Mouse (Mus musculus) liver, embryonic 15.5 days (tissue): ENCODE measurements around the gene Dagla. TPM values are rescaled to one million over a fixed set of nuclear protein-coding genes. Genes with fewer than 3 reads are reported as not detected.

Experiments
- ATAC-seq: fragments of 200-750 bp; cut with Nextera tagmentation; 2 replicates; pipeline ENCODE4 v1.8.0; 2017; ENCODE audit warnings: moderate number of reproducible peaks, mild to moderate bottlenecking, moderate library complexity; ENCODE audit not compliant: insufficient read depth
- H3K27ac ChIP-seq: fragments of 300-500 bp; sonication (generic); replicated peaks from 2 replicates; pipeline ENCODE4 v1.5.1; 2015; ENCODE audit warnings: mild to moderate bottlenecking, inconsistent platforms
- H3K27me3 ChIP-seq: fragments of 300-500 bp; sonication (generic); 2 replicates; pipeline ENCODE4 v1.6.1; 2015; ENCODE audit warnings: mild to moderate bottlenecking, inconsistent platforms
- H3K36me3 ChIP-seq: fragments of 300-500 bp; sonication (generic); replicated peaks from 2 replicates; pipeline ENCODE4 v1.6.1; 2015; ENCODE audit warnings: moderate library complexity, mild to moderate bottlenecking, inconsistent platforms
- H3K4me1 ChIP-seq: fragments of 300-500 bp; sonication (generic); replicated peaks from 2 replicates; pipeline ENCODE4 v1.6.1; 2015; ENCODE audit warnings: inconsistent platforms
- H3K4me2 ChIP-seq: fragments of 300-500 bp; sonication (generic); 2 replicates; pipeline ENCODE4 v1.6.1; 2015; ENCODE audit warnings: moderate library complexity, mild to moderate bottlenecking, inconsistent platforms
- H3K4me3 ChIP-seq: fragments of 300-500 bp; sonication (generic); replicated peaks from 2 replicates; pipeline ENCODE4 v1.5.1; 2015; ENCODE audit warnings: mild to moderate bottlenecking, inconsistent platforms
- H3K9ac ChIP-seq: fragments of 300-500 bp; sonication (generic); 2 replicates; pipeline ENCODE4 v1.6.1; 2015; ENCODE audit warnings: moderate library complexity, mild to moderate bottlenecking, inconsistent platforms
- H3K9me3 ChIP-seq: fragments of 300-500 bp; sonication (generic); replicated peaks from 2 replicates; pipeline ENCODE4 v1.6.1; 2016; ENCODE audit warnings: inconsistent platforms
- WGBS: fragments of 180-500 bp; shearing (Covaris S2); methylation state at CpG from one replicate; pipeline ENCODE4 v1.1.7; 2015; ENCODE audit warnings: mixed read lengths; ENCODE audit not compliant: insufficient replicate concordance; 5-methylcytosine and 5-hydroxymethylcytosine counted together
- polyA plus RNA-seq: library from polyadenylated mRNA; unstranded; fragments of >200 nt; fragmentation: Nextera tagmentation; extraction: Ambion mirVana; gene quantifications from 2 replicates; pipeline ENCODE4 v1.2.1, GENCODE M21; 2015

Dagla gene
- polyA plus RNA-seq, 1 experiment from 2014 or later, result 0.22 TPM

DNA sequence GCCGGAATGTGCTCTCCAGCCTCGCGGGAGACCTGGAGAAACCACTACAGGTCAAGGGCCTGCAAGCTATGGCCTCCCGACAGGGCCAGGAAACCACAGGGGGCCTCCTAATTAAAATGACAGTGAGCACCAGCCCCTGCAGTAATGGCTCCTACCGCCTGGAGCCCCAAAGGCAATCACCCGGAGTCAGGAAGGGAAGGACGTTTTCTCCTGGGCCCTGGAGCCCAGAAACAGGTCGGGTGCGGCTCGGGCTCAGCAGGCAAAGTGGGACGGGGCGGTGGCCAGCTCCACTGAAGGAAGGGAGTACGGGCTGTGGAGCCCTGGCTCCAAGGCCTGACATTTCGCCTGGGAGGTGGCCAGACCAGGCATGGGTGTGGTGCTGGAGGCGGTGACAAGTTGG, 37.6 kb downstream of the Dagla start:
- Histone ChIP-seq H3K4me2 (no peak overlapping the region), H3K36me3 (no peaks in the 10 kb centered on the region), H3K4me3 (no peak overlapping the region), H3K27me3 (peaks cover 10% of the 10 kb centered on the region; the same call in 1 of the 2 replicates), H3K27ac (no peak overlapping the region; the same call in 1 of the 2 replicates), H3K4me1 (peaks cover 11% of the 10 kb centered on the region), H3K9me3 (no peaks in the 10 kb centered on the region), H3K9ac (no peak overlapping the region)
- 19% methylated on average over 15 of the region's 15 CpGs for WGBS
- ATAC-seq, result no peak

DNA sequence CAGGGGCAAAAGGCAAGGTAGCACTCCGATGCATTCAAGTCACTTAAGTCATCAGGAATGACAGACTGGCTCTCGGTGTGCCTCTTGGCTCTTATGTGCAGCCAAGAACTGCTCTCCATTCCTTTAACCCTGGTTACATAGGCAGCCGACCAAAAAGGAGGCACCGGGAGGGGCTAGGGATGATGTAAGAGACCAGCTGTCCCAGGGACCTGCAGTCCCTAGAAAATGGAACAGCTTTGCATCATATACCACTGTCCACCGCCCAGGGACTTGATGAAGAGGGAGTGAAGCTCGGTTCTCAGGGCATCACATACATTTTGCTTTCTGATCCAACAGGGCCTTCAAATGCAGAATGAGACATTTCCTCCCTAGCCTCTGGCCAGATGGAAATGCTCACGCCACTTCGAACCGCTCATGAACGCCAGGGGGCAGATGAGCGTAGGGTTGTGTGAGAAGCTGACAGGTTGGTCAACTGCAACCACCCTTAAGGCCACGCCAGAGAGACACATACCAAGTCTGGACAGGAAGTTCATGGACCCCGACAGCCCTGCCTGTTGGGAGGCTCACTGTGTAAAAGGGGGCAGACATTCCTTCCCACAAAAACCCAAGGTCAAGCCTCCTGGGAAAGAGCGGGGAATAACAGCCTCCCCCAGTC, 38.4 kb downstream of the Dagla start:
- no peak overlapping the region for H3K9ac ChIP-seq
- peaks cover 11% of the 10 kb centered on the region for H3K4me1 ChIP-seq
- no peak overlapping the region for H3K27ac ChIP-seq
- no peak overlapping the region for H3K4me3 ChIP-seq
- no peaks in the 10 kb centered on the region for H3K9me3 ChIP-seq
- 19% methylated on average over 14 of the region's 14 CpGs for WGBS
- peak; percentile 53 for ATAC-seq
- H3K27me3 ChIP-seq, result peaks cover 10% of the 10 kb centered on the region; the same call in 1 of the 2 replicates
- H3K36me3 ChIP-seq, result no peaks in the 10 kb centered on the region
- H3K4me2 ChIP-seq, result no peak overlapping the region

DNA sequence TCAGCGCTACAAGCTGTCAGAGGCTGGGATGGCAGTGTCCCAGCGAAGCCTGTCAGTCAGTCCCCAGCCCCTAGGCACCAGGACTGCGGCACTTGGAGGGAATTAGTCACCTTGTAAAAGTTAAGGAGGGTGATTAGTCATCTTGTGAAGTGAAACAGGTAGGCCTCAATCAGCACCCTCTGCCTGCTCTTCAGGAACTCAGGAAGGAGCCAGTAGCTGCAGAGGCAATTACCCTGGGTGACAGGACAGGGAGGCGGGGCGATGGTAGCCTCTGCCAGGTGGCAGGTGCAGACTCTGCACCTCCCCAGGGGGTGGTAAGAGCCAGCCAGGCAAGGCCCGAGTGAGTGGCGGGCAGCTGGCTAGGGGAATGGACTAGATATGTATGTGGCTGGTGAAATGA, 43.3 kb downstream of the Dagla start:
- peaks cover 10% of the 10 kb centered on the region; the same call in 1 of the 2 replicates for H3K27me3 ChIP-seq
- 49% methylated on average over 7 of the region's 7 CpGs for WGBS
- no peak overlapping the region for H3K4me2 ChIP-seq
- no peak for ATAC-seq
- no peak overlapping the region for H3K9ac ChIP-seq
- no peaks in the 10 kb centered on the region for H3K9me3 ChIP-seq
- H3K27ac ChIP-seq, result no peak overlapping the region
- no peaks in the 10 kb centered on the region for H3K36me3 ChIP-seq
- H3K4me1 ChIP-seq, result no peaks in the 10 kb centered on the region
- H3K4me3 ChIP-seq, result no peak overlapping the region

GRCm38 (mm10) chr19:10258279-10259011, 46.2 kb downstream of the Dagla start:
- ATAC-seq, result peak; percentile 31; the same call in 1 of the 2 replicates
- Histone ChIP-seq H3K4me1 (no peaks in the 10 kb centered on the region), H3K9me3 (no peaks in the 10 kb centered on the region), H3K27ac (no peak overlapping the region), H3K4me2 (no peak overlapping the region), H3K9ac (no peak overlapping the region), H3K36me3 (no peaks in the 10 kb centered on the region), H3K27me3 (peaks cover 4% of the 10 kb centered on the region; the same call in 1 of the 2 replicates), H3K4me3 (no peak overlapping the region)
- WGBS, result 14% methylated on average over 6 of the region's 6 CpGs

DNA sequence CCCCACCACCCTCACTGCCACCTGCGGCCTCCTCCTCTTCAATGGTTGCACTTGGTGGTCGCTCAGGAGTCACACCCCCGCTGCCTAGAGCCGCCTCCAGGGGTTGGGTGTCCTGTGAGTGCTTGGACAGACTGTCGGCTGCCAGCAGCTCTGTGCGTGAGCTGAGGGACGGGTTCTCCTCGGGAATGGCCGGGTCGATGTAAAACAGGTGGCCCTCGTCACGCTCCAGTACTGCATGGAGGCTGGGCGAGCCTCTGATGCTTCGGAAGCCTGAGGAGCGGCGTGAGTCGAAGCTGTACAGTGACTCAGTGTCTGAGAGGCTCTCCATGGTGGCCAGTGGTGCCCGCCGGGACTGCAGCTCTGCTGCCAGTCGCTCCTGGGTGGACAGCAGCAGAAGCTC, 56.5 kb downstream of the Dagla start:
- 48% methylated on average over 20 of the region's 20 CpGs for WGBS

GRCm38 (mm10) chr19:10247165-10247564, 57.5 kb downstream of the Dagla start:
- Histone ChIP-seq H3K36me3 (no peaks in the 10 kb centered on the region), H3K4me3 (no peak overlapping the region), H3K27me3 (0 out of 2 replicates have a peak, but pooled peaks cover 6% of the 10 kb centered on the region), H3K9me3 (no peaks in the 10 kb centered on the region), H3K4me2 (no peak overlapping the region), H3K27ac (no peak overlapping the region), H3K4me1 (no peaks in the 10 kb centered on the region), H3K9ac (no peak overlapping the region)
- 16% methylated on average over 6 of the region's 6 CpGs for WGBS
- ATAC-seq, result no peak

More for the DNA sequence above, 56.5 kb downstream of the Dagla start:
- ATAC-seq, result no peak
- Histone ChIP-seq H3K27ac (no peak overlapping the region), H3K9me3 (no peaks in the 10 kb centered on the region), H3K4me3 (no peak overlapping the region), H3K36me3 (no peaks in the 10 kb centered on the region), H3K27me3 (0 out of 2 replicates have a peak, but pooled peaks cover 6% of the 10 kb centered on the region), H3K4me1 (no peaks in the 10 kb centered on the region), H3K9ac (no peak overlapping the region), H3K4me2 (no peak overlapping the region)

DNA sequence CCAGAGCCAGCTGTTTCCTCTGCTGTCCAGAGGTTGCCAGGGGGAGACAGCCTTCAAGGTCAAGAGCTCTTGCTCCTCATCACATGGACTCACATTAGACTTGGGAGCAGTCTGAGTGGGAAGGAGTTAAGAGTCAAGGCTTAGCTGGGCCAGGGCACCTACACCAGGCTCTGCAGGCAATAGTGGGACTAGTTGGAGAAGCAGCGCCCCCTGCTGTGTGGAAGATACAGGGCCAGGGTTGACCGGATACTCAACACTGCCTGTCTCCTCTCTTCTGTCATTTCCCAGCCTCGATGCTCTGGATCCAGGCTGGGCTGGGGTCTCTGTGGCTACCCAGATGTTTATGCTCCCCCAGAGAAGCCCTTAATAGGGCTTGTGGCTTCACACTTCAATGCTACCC, 60.5 kb downstream of the Dagla start:
- H3K27me3 ChIP-seq, result peaks cover 26% of the 10 kb centered on the region
- H3K36me3 ChIP-seq, result no peaks in the 10 kb centered on the region
- no peak overlapping the region for H3K4me2 ChIP-seq
- no peak overlapping the region for H3K4me3 ChIP-seq
- H3K4me1 ChIP-seq, result peaks cover 18% of the 10 kb centered on the region
- no peak for ATAC-seq
- H3K9ac ChIP-seq, result no peak overlapping the region
- WGBS, result 12% methylated on average over 3 of the region's 3 CpGs
- no peaks in the 10 kb centered on the region for H3K9me3 ChIP-seq
- H3K27ac ChIP-seq, result no peak overlapping the region

GRCm38 (mm10) chr19:10242916-10243315, 61.8 kb downstream of the Dagla start:
- H3K9ac ChIP-seq, result no peak overlapping the region
- no peak overlapping the region for H3K4me3 ChIP-seq
- peaks cover 26% of the 10 kb centered on the region for H3K27me3 ChIP-seq
- no peaks in the 10 kb centered on the region for H3K9me3 ChIP-seq
- 22% methylated on average over 8 of the region's 8 CpGs for WGBS
- ATAC-seq, result no peak
- H3K4me2 ChIP-seq, result no peak overlapping the region
- no peaks in the 10 kb centered on the region for H3K36me3 ChIP-seq
- peaks cover 28% of the 10 kb centered on the region for H3K4me1 ChIP-seq
- H3K27ac ChIP-seq, result no peak overlapping the region

DNA sequence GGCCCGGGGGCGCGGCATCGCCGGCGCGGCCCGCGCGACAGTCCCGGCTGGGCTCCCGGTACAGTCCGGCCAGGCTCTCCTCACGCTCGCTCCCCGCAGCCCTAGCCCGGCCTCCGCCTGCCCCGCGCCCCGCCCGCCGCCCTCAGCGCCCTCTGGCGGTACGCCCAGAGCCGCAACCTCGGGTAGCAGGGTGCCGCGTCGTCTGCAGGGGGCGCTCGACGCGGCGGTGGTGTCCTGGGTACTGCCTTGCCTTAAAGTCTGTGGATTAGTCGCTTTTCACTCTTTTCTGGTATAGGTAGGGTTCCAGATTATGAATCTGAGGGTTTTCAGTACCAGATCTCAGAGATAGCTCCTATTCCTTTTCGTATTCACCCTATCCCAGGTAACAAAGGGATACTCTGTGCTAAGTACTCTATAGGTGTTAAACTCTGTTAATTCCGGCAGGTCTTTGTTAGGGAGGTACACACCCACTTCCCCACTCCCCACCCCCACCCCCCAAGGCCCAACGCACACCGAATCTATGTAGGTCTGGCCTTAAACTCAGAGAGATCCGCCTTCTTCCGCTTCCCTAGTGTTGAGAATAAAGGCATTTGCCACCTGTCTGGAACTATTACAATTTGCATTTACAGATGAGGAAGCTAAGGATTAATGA, 63.9 kb downstream of the Dagla start, which contains the start of gene Myrf:
Gene Myrf, minus strand, starts transcription at position 95 of the 652 bp plus-strand sequence.
- Histone ChIP-seq H3K4me3 (peak within 1 kb of the TSS; percentile 55), H3K27me3 (peaks cover 23% of the 10 kb centered on the region), H3K4me1 (peaks cover 34% of the 10 kb centered on the region), H3K36me3 (no peaks in the 10 kb centered on the region), H3K9ac (peak within 1 kb of the TSS; percentile 53; the same call in 1 of the 2 replicates), H3K27ac (no peak within 1 kb of the TSS), H3K4me2 (peak within 1 kb of the TSS; percentile 81), H3K9me3 (no peaks in the 10 kb centered on the region)
- WGBS, result 7% methylated on average over 43 of the region's 43 CpGs
- peak; percentile 73 for ATAC-seq

DNA sequence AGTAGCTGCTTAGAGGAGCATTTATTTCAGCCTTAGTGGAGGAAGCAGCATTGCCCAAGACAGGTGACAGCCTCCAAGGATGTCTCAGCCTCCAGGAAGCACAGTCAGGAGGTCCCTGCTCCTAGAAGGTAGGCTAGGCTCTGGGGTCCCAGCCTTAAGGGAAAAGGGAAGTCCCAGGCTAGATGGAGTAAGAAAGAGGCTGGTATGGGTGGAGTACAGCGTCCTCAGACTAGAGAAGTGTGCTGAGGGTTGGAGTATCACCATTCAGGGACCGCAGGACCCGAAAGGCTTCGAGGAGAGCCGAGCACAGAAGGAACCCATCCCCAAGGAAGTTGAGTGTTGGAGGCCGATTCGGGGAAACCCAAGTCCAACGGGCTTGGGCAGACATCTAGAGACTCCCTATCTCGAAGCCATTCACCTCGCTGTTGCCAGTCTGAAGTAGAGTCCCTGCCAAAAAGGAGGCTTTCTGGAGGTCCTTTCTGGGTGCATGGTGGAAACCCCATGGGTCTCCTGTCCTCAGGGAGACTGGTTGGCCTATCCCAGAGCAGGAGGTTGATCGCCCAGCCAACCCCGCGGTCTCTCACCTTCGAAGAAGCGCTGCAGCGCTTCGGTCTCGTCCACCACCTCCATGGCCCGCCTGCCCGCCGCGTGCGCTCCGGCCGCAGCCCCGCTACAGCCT, 64.6 kb downstream of the Dagla start:
- no peaks in the 10 kb centered on the region for H3K36me3 ChIP-seq
- H3K4me2 ChIP-seq, result peak overlapping the region; percentile 81
- H3K9me3 ChIP-seq, result no peaks in the 10 kb centered on the region
- peak overlapping the region; percentile 53; the same call in 1 of the 2 replicates for H3K9ac ChIP-seq
- H3K27ac ChIP-seq, result no peak overlapping the region
- peaks cover 23% of the 10 kb centered on the region for H3K27me3 ChIP-seq
- ATAC-seq, result no peak
- peak overlapping the region; percentile 55 for H3K4me3 ChIP-seq
- WGBS, result 2% methylated on average over 26 of the region's 26 CpGs
- peaks cover 41% of the 10 kb centered on the region for H3K4me1 ChIP-seq
